Mouse (Mus musculus) T-helper 17 cell (primary cell): Measurements from ENCODE around the gene Gltp.

ENCODE experiments used
- in situ Hi-C, 2 experiments: fragments of 300-600 bp; cut with MboI, MseI; formaldehyde crosslinking; loops; 1 replicate in 1 of 2; 2 replicates in 1 of 2; pipeline ENCODE4 v1.15.1; 2025; ENCODE audit warnings: high pct_unique_total_duplicates in 2 of 2

Gltp gene

GRCm38 (mm10) chr5:114658255-114658654 lies 32.5 kb downstream of the Gltp start, which contains the start of gene Trpv4:
Gene Trpv4 (minus strand): TSS chr5:114658421.
- in situ Hi-C loops = no loop called here

- in situ Hi-C loops = no loop called here
Measured at GRCm38 (mm10) chr5:114657426-114657825, 33.4 kb downstream of the Gltp start.

- in situ Hi-C loops = no loop called here
Measured at GRCm38 (mm10) chr5:114656305-114656704, 34.5 kb downstream of the Gltp start.

- in situ Hi-C loops = no loop called here
Measured at GRCm38 (mm10) chr5:114655721-114656120, 35.1 kb downstream of the Gltp start.

GRCm38 (mm10) chr5:114653656-114654437 lies 36.9 kb downstream of the Gltp start:
- in situ Hi-C loops = no loop called here

GRCm38 (mm10) chr5:114651449-114651848 lies 39.3 kb downstream of the Gltp start:
- in situ Hi-C loops = no loop called here

- in situ Hi-C loops = no loop called here
Measured at GRCm38 (mm10) chr5:114651002-114651401, 39.8 kb downstream of the Gltp start.

GRCm38 (mm10) chr5:114648728-114649311 lies 42.0 kb downstream of the Gltp start:
- in situ Hi-C loops = no loop called here

- in situ Hi-C loops = no loop called here
Measured at GRCm38 (mm10) chr5:114647211-114647974, 43.4 kb downstream of the Gltp start.

- in situ Hi-C loops = no loop called here
Measured at GRCm38 (mm10) chr5:114645916-114646315, 44.9 kb downstream of the Gltp start.

GRCm38 (mm10) chr5:114644918-114645317 lies 45.9 kb downstream of the Gltp start:
- in situ Hi-C loops = no loop called here

GRCm38 (mm10) chr5:114640809-114641208 lies 50.0 kb downstream of the Gltp start:
- in situ Hi-C loops = no loop called here

- in situ Hi-C loops = no loop called here
Measured at GRCm38 (mm10) chr5:114639645-114639957, 51.2 kb downstream of the Gltp start.

- in situ Hi-C loops = no loop called here
Measured at GRCm38 (mm10) chr5:114638769-114639644, 51.8 kb downstream of the Gltp start.

GRCm38 (mm10) chr5:114636091-114636490 lies 54.7 kb downstream of the Gltp start:
- in situ Hi-C loops = no loop called here

GRCm38 (mm10) chr5:114631336-114631735 lies 59.4 kb downstream of the Gltp start:
- in situ Hi-C loops = no loop called here

GRCm38 (mm10) chr5:114625590-114625989 lies 65.2 kb downstream of the Gltp start:
- in situ Hi-C loops = loop anchor here in 1 of 2 experiments (5.0 kb wide), 1 partner anchor 52 kb away; no protein-coding TSS in a partner anchor

- in situ Hi-C loops = no loop called here
Measured at GRCm38 (mm10) chr5:114620305-114620704, 70.5 kb downstream of the Gltp start.
